Mouse (Mus musculus) thymus, adult 2 months (tissue): ENCODE measurements around the gene Trim41.

Experiments
- CTCF ChIP-seq: fragments of 200-500 bp; IDR thresholded peaks from 2 replicates; pipeline ENCODE4 v1.5.1; 2012; ENCODE audit warnings: mild to moderate bottlenecking, control low read depth, low read length, moderate library complexity, borderline replicate concordance; ENCODE audit not compliant: control insufficient read depth, poor library complexity, insufficient read depth; ENCODE audit errors: extremely low read depth
- POLR2A ChIP-seq: fragments of 200-500 bp; IDR thresholded peaks from 2 replicates; pipeline ENCODE4 v1.6.1; 2012; ENCODE audit warnings: mild to moderate bottlenecking, low read length, control low read depth, moderate library complexity; ENCODE audit not compliant: control insufficient read depth, poor library complexity, insufficient read depth; ENCODE audit errors: extremely low read depth

DNA sequence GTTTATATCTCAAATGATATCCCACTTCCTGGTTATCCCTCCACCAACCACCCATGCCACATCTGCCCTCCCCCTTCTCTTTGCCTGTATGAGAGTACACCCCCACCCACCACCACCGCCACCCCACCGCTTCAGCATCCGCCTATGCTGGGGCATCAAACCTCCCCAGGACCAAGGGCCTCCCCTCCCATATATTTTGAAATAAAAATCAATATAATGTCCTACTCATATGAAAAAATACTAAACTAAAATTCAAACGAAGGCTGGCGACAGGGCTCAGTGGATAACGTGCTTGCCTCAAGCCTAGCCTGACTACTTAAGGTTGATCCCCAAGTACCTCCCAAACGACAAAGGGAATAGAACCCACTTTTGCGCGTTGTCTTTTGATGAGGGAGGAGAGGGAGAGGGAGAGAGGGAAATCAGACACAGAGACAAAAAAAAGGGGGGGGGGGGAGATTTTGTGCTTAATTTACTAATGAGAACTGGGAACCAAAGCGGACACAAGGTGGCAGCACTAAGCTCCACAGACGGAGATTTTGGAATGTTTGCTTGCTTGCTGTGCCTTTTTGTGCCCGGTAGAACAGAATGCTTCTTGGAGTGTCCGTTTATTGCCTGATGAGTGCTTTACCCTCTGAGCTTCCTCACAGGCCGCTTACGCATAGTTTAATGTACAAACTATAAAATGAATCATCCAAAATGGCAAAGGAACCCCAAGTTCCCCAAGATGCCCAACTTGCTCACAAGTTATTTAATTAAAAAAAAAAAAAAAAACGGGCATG lies 28.7 kb downstream of the Trim41 start:
- TF ChIP-seq CTCF, result no peak
- TF ChIP-seq POLR2A, result no peak
